Mouse (Mus musculus): ENCODE results near the gene Tesk2. TPM values are rescaled to one million over a fixed set of nuclear protein-coding genes. Genes with fewer than 3 reads are reported as not detected.
A peak's percentile ranks its signal among the peaks of the same experiment; 100 is the strongest.

The Tesk2 gene
- total RNA-seq, 2 experiments from 2014 or later = 7.3 to 11.1 TPM

GRCm38 (mm10) chr4:116786587-116786986, 65.8 kb downstream of the Tesk2 start:
- ATAC-seq (replicated peaks; ENCODE audit: poor library complexity, severe bottlenecking) = no peak

GRCm38 (mm10) chr4:116787985-116788760, 67.4 kb downstream of the Tesk2 start:
- peak; percentile 99 for ATAC-seq (replicated peaks; ENCODE audit: poor library complexity, severe bottlenecking)

DNA sequence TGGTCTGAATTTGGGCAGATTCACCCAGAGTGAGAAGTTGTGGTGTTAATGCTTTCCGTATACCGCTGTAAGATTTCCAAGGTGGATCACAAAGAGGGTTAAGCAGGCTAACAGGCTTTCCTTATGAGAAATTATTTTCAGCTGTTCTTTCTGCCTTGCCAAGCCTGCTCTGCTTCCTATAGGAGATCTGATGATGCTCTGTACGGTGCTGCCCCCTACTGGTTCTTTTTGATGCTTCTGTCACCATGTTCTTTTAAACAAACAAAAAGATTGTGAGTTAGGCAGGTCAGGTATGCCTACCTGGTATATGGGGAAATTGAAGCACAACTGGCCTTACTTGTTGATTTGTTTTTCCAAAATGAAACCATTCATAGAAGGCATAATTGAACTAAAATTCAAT, 68.2 kb downstream of the Tesk2 start:
- ATAC-seq (replicated peaks; ENCODE audit: poor library complexity, severe bottlenecking) = peak; percentile 64

- no peak for ATAC-seq (replicated peaks; ENCODE audit: poor library complexity, severe bottlenecking)
Observed at GRCm38 (mm10) chr4:116792453-116792852, 71.7 kb downstream of the Tesk2 start.

GRCm38 (mm10) chr4:116794273-116794672, 73.5 kb downstream of the Tesk2 start:
- ATAC-seq (replicated peaks; ENCODE audit: poor library complexity, severe bottlenecking) = no peak

- no peak for ATAC-seq (replicated peaks; ENCODE audit: poor library complexity, severe bottlenecking)
Observed at GRCm38 (mm10) chr4:116796442-116797110, 75.8 kb downstream of the Tesk2 start.

GRCm38 (mm10) chr4:116799901-116800300, 79.2 kb downstream of the Tesk2 start:
- ATAC-seq (replicated peaks; ENCODE audit: poor library complexity, severe bottlenecking) = peak; percentile 90

GRCm38 (mm10) chr4:116807197-116808129, 86.7 kb downstream of the Tesk2 start, which contains the start of the genes Toe1 and Mutyh:
Gene Toe1, minus strand, starts transcription at chr4:116807640.
Gene Mutyh, plus strand, starts transcription at chr4:116807723.
- peak; percentile 97 for ATAC-seq (replicated peaks; ENCODE audit: poor library complexity, severe bottlenecking)

GRCm38 (mm10) chr4:116811012-116811411, 90.3 kb downstream of the Tesk2 start:
- ATAC-seq (replicated peaks; ENCODE audit: poor library complexity, severe bottlenecking) = no peak

GRCm38 (mm10) chr4:116815276-116815675, 94.5 kb downstream of the Tesk2 start:
- ATAC-seq (replicated peaks; ENCODE audit: poor library complexity, severe bottlenecking) = no peak

DNA sequence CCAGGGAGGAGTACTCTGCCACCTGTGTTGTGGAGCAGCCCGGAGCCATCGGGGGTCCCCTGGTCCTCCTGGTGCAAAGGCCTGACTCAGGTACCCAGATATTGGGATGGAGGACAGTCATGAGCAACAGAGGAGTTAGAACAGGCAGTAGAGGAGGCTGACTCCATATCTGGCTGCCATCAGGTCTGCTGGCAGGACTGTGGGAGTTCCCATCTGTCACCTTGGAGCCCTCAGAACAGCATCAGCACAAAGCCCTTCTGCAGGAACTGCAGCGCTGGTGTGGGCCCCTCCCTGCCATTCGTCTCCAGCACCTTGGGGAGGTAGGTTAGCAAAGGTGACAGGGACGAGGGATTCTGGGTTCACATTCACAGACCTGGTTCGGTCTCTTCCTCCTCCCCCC, 96.7 kb downstream of the Tesk2 start:
- no peak for ATAC-seq (replicated peaks; ENCODE audit: poor library complexity, severe bottlenecking)

DNA sequence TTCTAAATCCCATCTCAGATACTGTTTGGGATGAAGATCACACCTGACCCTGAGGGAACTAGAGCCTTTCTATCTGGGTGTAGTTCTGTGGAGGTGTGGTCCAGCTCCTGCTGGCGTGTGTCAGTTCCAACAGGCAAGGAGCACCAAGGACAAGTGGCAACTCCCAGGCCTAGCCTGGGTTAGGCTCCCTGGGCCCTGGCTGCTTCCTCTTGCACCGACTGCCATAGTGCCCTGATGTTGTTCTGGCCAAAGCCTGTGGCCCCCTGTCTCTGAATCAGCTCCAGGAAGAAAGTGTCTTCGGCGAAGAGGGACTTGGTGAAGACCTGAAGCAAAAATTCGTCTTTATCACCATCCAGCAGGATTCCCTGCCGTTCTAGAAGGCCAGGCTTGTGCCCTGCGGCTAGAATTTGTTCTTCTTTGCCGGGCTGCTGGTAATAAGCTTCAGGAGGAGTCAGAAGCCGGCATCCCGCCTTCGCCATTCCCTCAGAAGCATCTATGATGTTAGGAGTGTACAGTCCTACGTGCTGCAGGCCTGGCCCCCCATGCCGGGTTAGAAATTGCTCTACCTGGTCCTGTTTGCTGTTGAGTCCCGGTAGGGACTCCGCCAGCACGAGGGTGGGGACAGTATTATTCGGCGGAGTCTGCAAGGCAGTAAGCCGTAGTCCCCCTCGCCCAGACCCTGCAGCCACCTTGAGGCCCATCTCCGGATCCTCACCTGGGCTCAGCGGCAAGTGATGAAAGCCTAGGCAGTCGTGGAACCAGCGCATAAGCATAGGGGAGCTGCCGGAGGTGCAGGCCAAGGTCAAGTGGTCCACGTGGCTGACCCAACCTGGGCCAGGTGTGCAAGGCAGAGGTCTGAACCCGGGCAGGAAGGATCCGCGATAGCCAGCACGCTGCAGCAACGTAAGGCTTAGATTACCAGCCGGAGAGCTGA, 99.5 kb downstream of the Tesk2 start:
- ATAC-seq (replicated peaks; ENCODE audit: poor library complexity, severe bottlenecking) = no peak

DNA sequence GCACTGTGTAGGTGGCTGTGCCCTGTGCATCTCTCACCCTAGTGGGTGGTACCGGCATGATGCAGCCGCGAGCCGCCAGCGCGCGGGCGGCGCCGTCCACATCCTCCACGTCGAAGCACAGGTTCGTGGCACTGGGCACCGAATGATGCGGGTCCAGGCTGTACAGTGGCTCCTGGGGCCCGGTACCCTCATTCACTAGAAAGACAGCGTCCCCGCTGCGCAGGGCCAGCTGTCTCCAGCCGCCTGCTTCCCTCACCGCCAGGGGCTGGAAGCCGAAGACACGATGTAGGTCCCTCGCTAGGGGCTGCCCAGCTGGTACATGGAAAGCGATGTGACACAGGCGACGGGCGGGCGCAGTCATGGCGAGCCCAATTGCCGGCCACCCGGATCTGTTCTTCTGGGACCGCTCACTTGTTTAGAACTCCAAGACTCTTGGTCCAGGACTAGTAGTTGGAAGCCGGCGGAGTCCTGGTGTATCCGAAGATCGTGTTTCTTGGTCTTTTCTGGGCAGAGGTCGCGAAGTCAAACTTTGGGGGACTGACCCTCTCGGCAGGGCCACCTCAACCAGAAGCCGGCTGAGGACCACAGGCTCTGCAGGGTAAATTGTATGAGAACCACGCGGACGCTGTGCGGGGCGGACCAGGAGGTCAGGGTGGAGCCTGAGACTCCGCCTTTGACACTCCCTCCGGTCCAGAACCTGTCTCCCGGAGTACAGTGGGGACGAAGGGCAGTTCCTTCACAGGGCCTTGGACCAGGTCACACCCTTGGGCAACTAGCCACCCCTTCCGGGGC, 100.3 kb downstream of the Tesk2 start:
- ATAC-seq (replicated peaks; ENCODE audit: poor library complexity, severe bottlenecking) = peak; percentile 76

GRCm38 (mm10) chr4:116821694-116822016, 100.9 kb downstream of the Tesk2 start, which contains the start of gene Hpdl:
Gene Hpdl, minus strand, starts transcription at chr4:116821707.
- ATAC-seq (replicated peaks; ENCODE audit: poor library complexity, severe bottlenecking) = no peak

GRCm38 (mm10) chr4:116824541-116825004, 103.8 kb downstream of the Tesk2 start:
- ATAC-seq (replicated peaks; ENCODE audit: poor library complexity, severe bottlenecking) = peak; percentile 15; the same call in 1 of the 2 replicates

GRCm38 (mm10) chr4:116827819-116828218, 107.1 kb downstream of the Tesk2 start:
- ATAC-seq (replicated peaks; ENCODE audit: poor library complexity, severe bottlenecking) = peak; percentile 77

GRCm38 (mm10) chr4:116829364-116830069, 108.8 kb downstream of the Tesk2 start:
- no peak for ATAC-seq (replicated peaks; ENCODE audit: poor library complexity, severe bottlenecking)

- no peak for ATAC-seq (replicated peaks; ENCODE audit: poor library complexity, severe bottlenecking)
Observed at GRCm38 (mm10) chr4:116830070-116830368, 109.3 kb downstream of the Tesk2 start.

Measured in granulocyte monocyte progenitor cell, adult 5-6 weeks (primary cell).